Mouse (Mus musculus) heart, adult 11 months (tissue): ENCODE data around the gene Cyp2c29.
A peak's percentile ranks its signal among the peaks of the same experiment; 100 is the strongest.
"Not testable (repeated sequence)": the region's sequence is repeated elsewhere in the genome, so short reads cannot be mapped to it uniquely, and the experiment has no call there.

Experiments
- DNase-seq: peaks from one replicate; pipeline ENCODE4 v3.0.0; 2022

Cyp2c29 gene

GRCm38 (mm10) chr19:39269105-39269504 is at the start of gene Cyp2c29:
TSS of gene Cyp2c29 (plus strand) at chr19:39269405.
- DNase-seq = not testable (repeated sequence)

GRCm38 (mm10) chr19:39267036-39267435 is 2.2 kb upstream of the Cyp2c29 start:
- DNase-seq = peak; percentile 53

- DNase-seq = peak; percentile 2
Measured at GRCm38 (mm10) chr19:39282801-39283200, 13.6 kb downstream of the Cyp2c29 start.

GRCm38 (mm10) chr19:39285637-39286036 is 16.4 kb downstream of the Cyp2c29 start:
- DNase-seq = peak; percentile 1

GRCm38 (mm10) chr19:39286825-39287224 is 17.6 kb downstream of the Cyp2c29 start:
- DNase-seq = peak; percentile 15

- no peak for DNase-seq
Measured at GRCm38 (mm10) chr19:39288978-39289377, 19.8 kb downstream of the Cyp2c29 start.
